Mouse (Mus musculus): Measurements from ENCODE around the gene Fam206a.

DNA sequence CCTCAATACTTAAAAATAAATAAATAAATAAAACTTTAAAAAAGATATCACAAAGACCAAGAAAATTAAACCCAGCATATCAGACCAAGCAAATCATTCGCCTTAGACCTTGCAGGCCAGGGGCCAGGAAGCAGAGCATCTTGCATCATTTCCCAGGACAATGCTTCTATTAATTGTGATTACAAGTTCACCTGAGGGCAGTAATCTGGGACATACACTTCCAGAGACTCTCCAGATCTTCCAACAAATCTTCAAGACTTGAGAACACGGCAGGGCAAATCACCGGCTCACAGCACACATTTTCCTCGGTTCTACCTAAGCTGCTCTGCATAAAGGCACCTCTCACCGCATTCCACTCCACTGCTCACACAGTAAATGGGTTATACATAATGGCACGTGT lies 45.9 kb downstream of the Fam206a start:
- TF ChIP-seq TBP (conservative IDR thresholded peaks at IDR 0.05; ENCODE audit: low read depth, low read length) (no peak), UBTF (IDR thresholded peaks at IDR 0.05; ENCODE audit: low read depth, low read length) (no peak), USF1 (IDR thresholded peaks at IDR 0.05; ENCODE audit: low read depth, low read length) (no peak), EP300 (IDR thresholded peaks at IDR 0.05; ENCODE audit: low read length) (no peak), TCF12 (IDR thresholded peaks at IDR 0.05; ENCODE audit: low read depth, low read length) (no peak), MYC (IDR thresholded peaks at IDR 0.05; ENCODE audit: low read depth, low read length) (no peak), POLR2A (IDR thresholded peaks at IDR 0.05; ENCODE audit: low read depth, low read length) (no peak), MAX (IDR thresholded peaks at IDR 0.05; ENCODE audit: low read length) (no peak)
